29 mouse cellular contexts compared by ENCODE assay signal in genomic region chr7:98944986-98945385, GRCm38 (mm10).
A peak's percentile ranks its signal among the peaks of the same experiment; 100 is the strongest.
DNase-seq lines count a peak whose midpoint lies in the region; ATAC-seq and TF ChIP-seq lines count a peak whose summit lies in the region.
"Had no signal": no experiment of that assay in that cellular context is flagged by ENCODE, and none has a peak within 500 bp of the region (broad histone marks: within the 10 kb centered on the region; RNA-seq: fewer than 3 reads in every experiment).

No protein-coding gene starts in this region.

- no peaks in the 10 kb centered on the region for H3K79me2 ChIP-seq in MEL (ENCODE audit: control insufficient read depth, insufficient read depth, low read length, poor library complexity)

- H3K27me3 ChIP-seq in limb, embryonic 12.5 days, result peaks cover 1% of the 10 kb centered on the region; the same call in 1 of the 2 replicates
- H3K27me3 ChIP-seq in limb, embryonic 10.5 days (ENCODE audit: low read depth, poor library complexity, severe bottlenecking), result peaks cover 9% of the 10 kb centered on the region; the same call in 1 of the 2 replicates
- H3K27me3 ChIP-seq in MEL (ENCODE audit: control insufficient read depth in 1 of 2, insufficient read depth in 2 of 2, low read length in 2 of 2), result no peaks in the 10 kb centered on the region
- H3K27me3 ChIP-seq: embryonic facial prominence, embryonic 13.5 days; forebrain, embryonic 12.5 days; forebrain, embryonic 15.5 days; heart, embryonic 12.5 days; heart, embryonic 15.5 days; hindbrain, embryonic 13.5 days; intestine, embryonic 15.5 days; Patski had no signal

- no peak overlapping the region for H3K4me3 ChIP-seq in limb, embryonic 12.5 days (replicated peaks)
- H3K4me3 ChIP-seq in limb, embryonic 10.5 days, result no peak overlapping the region
- H3K4me3 ChIP-seq in MEL (ENCODE audit: control insufficient read depth in 1 of 2, insufficient read depth in 1 of 2, low read depth in 2 of 2, low read length in 2 of 2), result no peak overlapping the region
- H3K4me3 ChIP-seq: embryonic facial prominence, embryonic 10.5 days; embryonic facial prominence, embryonic 13.5 days; erythroblast, embryonic 14.5 days; forebrain, embryonic 12.5 days; forebrain, embryonic 15.5 days; heart, embryonic 12.5 days; heart, embryonic 15.5 days; hindbrain, embryonic 10.5 days; hindbrain, embryonic 13.5 days; intestine, embryonic 15.5 days had no signal

- no peak overlapping the region for H3K4me2 ChIP-seq in limb, embryonic 12.5 days
- H3K4me2 ChIP-seq: embryonic facial prominence, embryonic 13.5 days; forebrain, embryonic 12.5 days; forebrain, embryonic 15.5 days; heart, embryonic 12.5 days; heart, embryonic 15.5 days; hindbrain, embryonic 13.5 days; intestine, embryonic 15.5 days had no signal

- TF ChIP-seq CTCF in MEL (IDR thresholded peaks at IDR 0.05 in 2 of 3, conservative IDR thresholded peaks at IDR 0.05 in 1 of 3; ENCODE audit: control insufficient read depth in 1 of 3, insufficient read depth in 1 of 3, low read depth in 2 of 3, low read length in 3 of 3, poor library complexity in 1 of 3, severe bottlenecking in 1 of 3), result no peak

- no peak for DNase-seq in limb, embryonic 10.5 days (ENCODE audit: low spot score)
- no peak for DNase-seq in MEL (ENCODE audit: low read depth, low spot score)
- no peak for DNase-seq in T-cell, adult 2 months (ENCODE audit: low spot score)
- no peak for DNase-seq in testis, postnatal 10 days (ENCODE audit: low spot score)
- DNase-seq: adrenal gland, adult 8-10 months; adrenal gland, postnatal 25 days; cerebellum, adult 11-12 months; cerebellum, adult 9-10 months; cerebellum, postnatal 14 days; embryo, embryonic 11 days; gastrocnemius, postnatal 10 days; gastrocnemius, postnatal 36 days; heart, postnatal 10 days; heart, postnatal 36 days had no signal

- ATAC-seq in limb, embryonic 12.5 days (ENCODE audit: insufficient number of reproducible peaks, insufficient read depth, low FRiP score, low TSS enrichment, low read depth), result no peak
- 0 out of 2 replicates have a peak, but pooled peaks have one; percentile 15 for ATAC-seq in common myeloid progenitor, adult 5-6 weeks (replicated peaks; ENCODE audit: low read depth, poor library complexity, severe bottlenecking)
- ATAC-seq: activated CD4-positive, CD25-positive, alpha-beta regulatory T cell, adult 4 months; forebrain, embryonic 15.5 days; hindbrain, embryonic 16.5 days; intestine, embryonic 15.5 days; Patski had no signal

- no peak for TF ChIP-seq RAD21 in MEL (IDR thresholded peaks at IDR 0.05; ENCODE audit: low read depth, low read length)

- WGBS in limb, embryonic 12.5 days, result 44% methylated on average over 3 of the region's 3 CpGs
- 82% methylated on average over 3 of the region's 3 CpGs for WGBS in limb, embryonic 10.5 days

- peaks cover 42% of the 10 kb centered on the region for H3K4me1 ChIP-seq in limb, embryonic 12.5 days (replicated peaks)
- peaks cover 56% of the 10 kb centered on the region for H3K4me1 ChIP-seq in limb, embryonic 10.5 days
- no peaks in the 10 kb centered on the region for H3K4me1 ChIP-seq in MEL (ENCODE audit: control insufficient read depth in 1 of 2, insufficient read depth in 2 of 2, low read length in 2 of 2)
- H3K4me1 ChIP-seq: forebrain, embryonic 15.5 days; heart, embryonic 15.5 days had no signal

- TF ChIP-seq POLR2A in MEL (IDR thresholded peaks at IDR 0.05; ENCODE audit: control insufficient read depth in 1 of 2, insufficient read depth in 1 of 2, low read depth in 1 of 2, low read length in 2 of 2, poor library complexity in 1 of 2), result no peak

- H3K36me3 ChIP-seq in limb, embryonic 12.5 days, result no peaks in the 10 kb centered on the region
- no peaks in the 10 kb centered on the region for H3K36me3 ChIP-seq in limb, embryonic 10.5 days
- H3K36me3 ChIP-seq in MEL (ENCODE audit: control insufficient read depth in 1 of 2, insufficient read depth in 2 of 2, low read length in 2 of 2), result no peaks in the 10 kb centered on the region; a peak in 1 of 4 replicates
- H3K36me3 ChIP-seq: embryonic facial prominence, embryonic 10.5 days; embryonic facial prominence, embryonic 13.5 days; forebrain, embryonic 12.5 days; forebrain, embryonic 15.5 days; heart, embryonic 12.5 days; heart, embryonic 15.5 days; hindbrain, embryonic 10.5 days; hindbrain, embryonic 13.5 days; intestine, embryonic 15.5 days had no signal

- 0 out of 2 replicates have a peak overlapping the region, but pooled peaks have one; percentile 23 for H3K27ac ChIP-seq in limb, embryonic 12.5 days
- H3K27ac ChIP-seq in limb, embryonic 10.5 days, result no peak overlapping the region
- no peak overlapping the region for H3K27ac ChIP-seq in MEL (ENCODE audit: control insufficient read depth, low read depth, low read length)
- H3K27ac ChIP-seq: embryonic facial prominence, embryonic 10.5 days; embryonic facial prominence, embryonic 13.5 days; forebrain, embryonic 12.5 days; forebrain, embryonic 15.5 days; heart, embryonic 15.5 days; hindbrain, embryonic 10.5 days; hindbrain, embryonic 13.5 days; intestine, embryonic 15.5 days had no signal

- no peak for TF ChIP-seq EP300 in MEL (IDR thresholded peaks at IDR 0.05; ENCODE audit: low read depth in 1 of 2, low read length in 2 of 2)

- H3K9me3 ChIP-seq in limb, embryonic 12.5 days, result no peaks in the 10 kb centered on the region
- no peaks in the 10 kb centered on the region for H3K9me3 ChIP-seq in limb, embryonic 10.5 days (replicated peaks)
- H3K9me3 ChIP-seq in MEL (replicated peaks; ENCODE audit: insufficient read depth, low read length), result no peaks in the 10 kb centered on the region
- H3K9me3 ChIP-seq: embryonic facial prominence, embryonic 10.5 days; embryonic facial prominence, embryonic 13.5 days; forebrain, embryonic 12.5 days; forebrain, embryonic 15.5 days; heart, embryonic 12.5 days; heart, embryonic 15.5 days; hindbrain, embryonic 10.5 days; hindbrain, embryonic 13.5 days; intestine, embryonic 15.5 days had no signal

- H3K9ac ChIP-seq in limb, embryonic 12.5 days (replicated peaks), result no peak overlapping the region
- no peak overlapping the region for H3K9ac ChIP-seq in MEL (ENCODE audit: control insufficient read depth, low read depth, low read length, poor library complexity, severe bottlenecking)
- H3K9ac ChIP-seq: embryonic facial prominence, embryonic 13.5 days; forebrain, embryonic 12.5 days; forebrain, embryonic 15.5 days; heart, embryonic 12.5 days; heart, embryonic 15.5 days; hindbrain, embryonic 13.5 days; intestine, embryonic 15.5 days had no signal

TF ChIP-seq in MEL, 35 proteins besides CTCF, POLR2A, EP300 and RAD21:
- TF ChIP-seq GABPA (IDR thresholded peaks at IDR 0.05; ENCODE audit: low read depth, low read length), result no peak
- no peak for TF ChIP-seq RCOR1 (IDR thresholded peaks at IDR 0.05; ENCODE audit: low read depth, low read length)
- peak; percentile 52; the same call in 1 of the 2 replicates for TF ChIP-seq USF1 (IDR thresholded peaks at IDR 0.05; ENCODE audit: low read depth, low read length)
- TF ChIP-seq TCF12 (IDR thresholded peaks at IDR 0.05; ENCODE audit: low read depth, low read length), result no peak
- TF ChIP-seq MAX (IDR thresholded peaks at IDR 0.05; ENCODE audit: low read length), result no peak
